Mouse (Mus musculus): Measurements from ENCODE around the gene B4galt1. TPM values are rescaled to one million over a fixed set of nuclear protein-coding genes. Genes with fewer than 3 reads are reported as not detected.

Gene B4galt1
- polyA plus RNA-seq, 1 experiment, result 44.4 TPM

DNA sequence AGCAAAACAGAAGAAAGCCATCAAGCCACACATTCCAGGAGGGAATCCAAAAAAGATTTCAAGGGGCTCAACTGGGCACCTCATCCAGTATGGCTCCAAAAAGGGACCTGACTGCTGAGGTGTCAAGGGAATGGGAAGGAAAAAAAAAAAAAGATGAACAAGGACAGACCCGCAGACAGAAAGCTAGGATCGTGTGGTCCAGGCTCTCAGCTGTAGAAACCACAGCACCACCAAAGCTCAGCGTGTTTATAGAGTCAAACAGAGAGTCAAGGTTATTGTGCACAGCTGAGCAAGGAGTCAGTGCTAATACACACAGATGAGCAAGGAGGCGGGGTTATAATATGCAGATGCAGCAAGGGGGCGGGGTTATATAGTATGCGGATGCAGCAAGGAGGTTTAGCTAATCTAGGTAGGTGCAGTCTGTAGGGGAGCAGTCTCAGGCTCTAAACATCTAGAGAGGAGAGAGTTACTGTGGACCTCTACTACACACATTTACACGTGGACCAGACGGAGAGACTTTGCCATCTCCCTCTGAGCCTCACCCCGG, 68.1 kb downstream of the B4galt1 start:
- TF ChIP-seq CTCF (IDR thresholded peaks at IDR 0.05; ENCODE audit: control insufficient read depth, insufficient read depth, low read length) (no peak), POLR2A (IDR thresholded peaks at IDR 0.05; ENCODE audit: borderline replicate concordance, control insufficient read depth, low read depth, low read length) (no peak)
- Histone ChIP-seq H3K27ac (ENCODE audit: control insufficient read depth, insufficient read depth, low read depth, low read length, poor library complexity) (no peak overlapping the region), H3K4me1 (ENCODE audit: control insufficient read depth, insufficient read depth, low read length) (peaks cover 5% of the 10 kb centered on the region; the same call in 1 of the 2 replicates), H3K4me3 (replicated peaks; ENCODE audit: control insufficient read depth, low read depth, low read length) (no peak overlapping the region)
- 53% methylated on average over 9 of the region's 9 CpGs for WGBS

DNA sequence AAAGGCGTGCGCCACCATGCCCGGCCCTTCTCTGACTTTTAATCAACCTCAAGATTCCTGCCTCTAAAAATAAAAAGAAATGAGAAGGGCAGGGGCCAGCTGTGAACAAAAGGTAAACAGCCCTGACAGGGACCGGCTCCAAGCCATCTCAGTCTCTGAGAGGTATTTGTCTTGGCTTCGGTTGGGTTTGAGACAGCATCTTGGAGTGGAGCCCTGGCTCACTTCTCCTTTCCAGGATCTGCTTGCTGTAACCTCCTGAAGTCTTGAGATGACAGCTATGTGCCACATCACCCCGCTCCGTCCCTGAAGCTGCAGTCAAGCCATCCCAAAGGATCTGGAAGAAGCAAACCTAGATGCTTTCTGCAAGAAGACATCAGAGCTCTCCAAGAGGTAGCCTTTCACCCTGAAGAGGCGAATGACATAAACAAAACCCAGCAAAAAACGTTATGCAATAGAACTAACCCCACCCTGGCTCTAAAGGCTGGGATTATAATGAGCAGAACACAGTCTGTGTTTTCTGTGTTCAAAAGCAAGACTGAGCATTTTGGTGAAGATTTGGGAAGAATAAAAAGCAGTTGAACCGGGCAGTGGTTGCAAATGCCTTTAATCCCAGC, 69.1 kb downstream of the B4galt1 start:
- H3K4me1 ChIP-seq (ENCODE audit: control insufficient read depth, insufficient read depth, low read length), result peaks cover 5% of the 10 kb centered on the region; the same call in 1 of the 2 replicates
- no peak overlapping the region for H3K4me3 ChIP-seq (replicated peaks; ENCODE audit: control insufficient read depth, low read depth, low read length)
- no peak overlapping the region for H3K27ac ChIP-seq (ENCODE audit: control insufficient read depth, insufficient read depth, low read depth, low read length, poor library complexity)
- TF ChIP-seq CTCF (IDR thresholded peaks at IDR 0.05; ENCODE audit: control insufficient read depth, insufficient read depth, low read length) (no peak), POLR2A (IDR thresholded peaks at IDR 0.05; ENCODE audit: borderline replicate concordance, control insufficient read depth, low read depth, low read length) (no peak)
- WGBS, result 26% methylated on average over 10 of the region's 10 CpGs

DNA sequence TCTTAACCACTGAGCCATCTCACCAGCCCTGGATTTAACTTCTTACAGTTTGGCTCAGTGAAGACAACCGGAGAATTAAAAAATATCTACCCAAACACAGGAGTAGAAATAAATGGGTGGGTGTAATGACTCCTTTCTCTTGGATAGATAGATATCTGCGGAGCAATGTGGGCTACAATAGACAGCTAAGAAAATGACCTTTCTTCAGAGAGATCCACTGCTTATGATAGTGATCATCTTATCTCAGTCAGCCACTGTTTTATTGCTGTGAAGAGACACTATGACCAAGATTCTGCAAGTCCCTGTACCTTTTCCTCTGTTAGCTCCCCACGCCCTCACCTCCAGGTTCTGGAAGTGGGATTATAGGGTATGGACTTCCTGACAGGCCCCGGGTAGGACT, 70.8 kb downstream of the B4galt1 start:
- Histone ChIP-seq H3K4me3 (replicated peaks; ENCODE audit: control insufficient read depth, low read depth, low read length) (no peak overlapping the region), H3K27ac (ENCODE audit: control insufficient read depth, insufficient read depth, low read depth, low read length, poor library complexity) (no peak overlapping the region), H3K4me1 (ENCODE audit: control insufficient read depth, insufficient read depth, low read length) (peaks cover 5% of the 10 kb centered on the region; the same call in 1 of the 2 replicates)
- TF ChIP-seq POLR2A (IDR thresholded peaks at IDR 0.05; ENCODE audit: borderline replicate concordance, control insufficient read depth, low read depth, low read length), result no peak
- TF ChIP-seq CTCF (IDR thresholded peaks at IDR 0.05; ENCODE audit: control insufficient read depth, insufficient read depth, low read length), result no peak
- WGBS, result 64% methylated on average over 4 of the region's 4 CpGs

DNA sequence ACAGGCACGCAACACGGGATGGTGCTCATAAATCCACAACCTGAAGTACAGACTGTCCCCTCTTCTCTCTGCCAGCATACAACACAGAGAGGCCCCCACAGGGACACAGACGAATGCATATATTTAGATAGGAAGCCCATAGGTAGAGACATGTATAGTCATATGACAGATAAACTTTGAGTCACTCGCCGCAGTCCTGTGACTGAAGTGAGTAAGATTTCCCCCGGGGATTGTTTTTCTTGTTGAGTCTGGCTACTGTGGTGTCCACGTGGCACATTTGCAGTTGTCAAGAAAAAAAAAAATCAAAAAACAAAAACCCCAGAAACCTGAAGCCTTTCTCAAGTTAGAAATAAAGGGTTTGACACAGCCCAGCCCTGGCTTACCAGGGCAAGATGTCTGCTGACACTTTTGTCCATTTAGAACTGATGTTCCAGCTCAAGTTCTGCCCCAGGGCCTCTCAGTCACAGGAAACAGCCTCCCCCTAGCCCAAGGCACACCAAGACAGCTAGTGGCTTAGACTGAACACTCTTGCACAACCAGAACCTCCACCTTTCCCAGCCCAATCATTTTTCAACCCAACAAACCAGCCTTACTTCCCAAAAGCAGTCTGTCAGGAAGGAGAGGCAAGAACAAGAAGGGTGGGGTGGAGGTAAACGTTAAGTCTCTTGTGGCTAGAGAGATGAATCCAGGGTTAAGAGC, 71.9 kb downstream of the B4galt1 start:
- Histone ChIP-seq H3K4me1 (ENCODE audit: control insufficient read depth, insufficient read depth, low read length) (peaks cover 7% of the 10 kb centered on the region), H3K27ac (ENCODE audit: control insufficient read depth, insufficient read depth, low read depth, low read length, poor library complexity) (peak overlapping the region; percentile 80), H3K4me3 (replicated peaks; ENCODE audit: control insufficient read depth, low read depth, low read length) (no peak overlapping the region)
- TF ChIP-seq POLR2A (IDR thresholded peaks at IDR 0.05; ENCODE audit: borderline replicate concordance, control insufficient read depth, low read depth, low read length), result no peak
- no peak for TF ChIP-seq CTCF (IDR thresholded peaks at IDR 0.05; ENCODE audit: control insufficient read depth, insufficient read depth, low read length)
- WGBS, result 7% methylated on average over 8 of the region's 8 CpGs

- TF ChIP-seq CTCF (IDR thresholded peaks at IDR 0.05; ENCODE audit: control insufficient read depth, insufficient read depth, low read length) (0 out of 2 replicates have a peak, but pooled peaks have one; percentile 13), POLR2A (IDR thresholded peaks at IDR 0.05; ENCODE audit: borderline replicate concordance, control insufficient read depth, low read depth, low read length) (no peak)
- Histone ChIP-seq H3K4me1 (ENCODE audit: control insufficient read depth, insufficient read depth, low read length) (peaks cover 8% of the 10 kb centered on the region), H3K27ac (ENCODE audit: control insufficient read depth, insufficient read depth, low read depth, low read length, poor library complexity) (no peak overlapping the region), H3K4me3 (replicated peaks; ENCODE audit: control insufficient read depth, low read depth, low read length) (no peak overlapping the region)
- WGBS, result under 1% methylated on average over 3 of the region's 3 CpGs
Observed at GRCm38 (mm10) chr4:40781143-40781542, 72.7 kb downstream of the B4galt1 start.

GRCm38 (mm10) chr4:40778656-40779055, 75.1 kb downstream of the B4galt1 start:
- TF ChIP-seq CTCF (IDR thresholded peaks at IDR 0.05; ENCODE audit: control insufficient read depth, insufficient read depth, low read length) (peak; percentile 28; the same call in 1 of the 2 replicates), POLR2A (IDR thresholded peaks at IDR 0.05; ENCODE audit: borderline replicate concordance, control insufficient read depth, low read depth, low read length) (no peak)
- Histone ChIP-seq H3K4me1 (ENCODE audit: control insufficient read depth, insufficient read depth, low read length) (peaks cover 10% of the 10 kb centered on the region), H3K27ac (ENCODE audit: control insufficient read depth, insufficient read depth, low read depth, low read length, poor library complexity) (no peak overlapping the region), H3K4me3 (replicated peaks; ENCODE audit: control insufficient read depth, low read depth, low read length) (no peak overlapping the region)
- WGBS, result 52% methylated on average over 6 of the region's 6 CpGs

DNA sequence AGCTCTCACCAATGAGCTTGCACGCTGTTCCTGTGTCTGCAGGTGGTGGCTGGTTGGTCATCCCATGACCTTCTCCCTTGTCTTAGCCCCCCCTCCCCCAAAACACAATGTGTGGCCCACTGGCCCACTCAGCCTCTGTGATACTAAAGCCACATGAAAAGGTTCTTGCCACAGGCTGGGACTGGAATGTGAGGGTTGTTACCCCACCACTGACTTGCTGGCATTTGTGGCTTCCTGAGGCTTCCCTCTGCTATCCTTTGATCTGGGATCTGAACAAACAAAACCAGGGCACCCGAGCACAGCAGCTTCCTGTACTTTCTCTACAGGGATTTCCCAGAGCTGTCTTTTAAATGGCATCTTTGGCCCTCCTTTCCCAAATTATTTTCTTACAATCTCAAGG, 76.7 kb downstream of the B4galt1 start:
- WGBS, result 31% methylated on average over 2 of the region's 2 CpGs

GRCm38 (mm10) chr4:40776416-40776815, 77.4 kb downstream of the B4galt1 start:
- Histone ChIP-seq H3K4me1 (ENCODE audit: control insufficient read depth, insufficient read depth, low read length) (peaks cover 6% of the 10 kb centered on the region), H3K27ac (ENCODE audit: control insufficient read depth, insufficient read depth, low read depth, low read length, poor library complexity) (no peak overlapping the region), H3K4me3 (replicated peaks; ENCODE audit: control insufficient read depth, low read depth, low read length) (no peak overlapping the region)
- no peak for TF ChIP-seq CTCF (IDR thresholded peaks at IDR 0.05; ENCODE audit: control insufficient read depth, insufficient read depth, low read length)
- no peak for TF ChIP-seq POLR2A (IDR thresholded peaks at IDR 0.05; ENCODE audit: borderline replicate concordance, control insufficient read depth, low read depth, low read length)
- WGBS, result 44% methylated on average over 4 of the region's 4 CpGs

More for the DNA sequence above, 76.7 kb downstream of the B4galt1 start:
- TF ChIP-seq CTCF (IDR thresholded peaks at IDR 0.05; ENCODE audit: control insufficient read depth, insufficient read depth, low read length), result no peak
- TF ChIP-seq POLR2A (IDR thresholded peaks at IDR 0.05; ENCODE audit: borderline replicate concordance, control insufficient read depth, low read depth, low read length), result no peak
- H3K4me3 ChIP-seq (replicated peaks; ENCODE audit: control insufficient read depth, low read depth, low read length), result no peak overlapping the region
- H3K4me1 ChIP-seq (ENCODE audit: control insufficient read depth, insufficient read depth, low read length), result peaks cover 9% of the 10 kb centered on the region
- no peak overlapping the region for H3K27ac ChIP-seq (ENCODE audit: control insufficient read depth, insufficient read depth, low read depth, low read length, poor library complexity)
